Mouse (Mus musculus): Measurements from ENCODE around the gene Ttc33. TPM values are rescaled to one million over a fixed set of nuclear protein-coding genes. Genes with fewer than 3 reads are reported as not detected.

The Ttc33 gene
- polyA plus RNA-seq, 1 experiment, result 3.0 TPM

DNA sequence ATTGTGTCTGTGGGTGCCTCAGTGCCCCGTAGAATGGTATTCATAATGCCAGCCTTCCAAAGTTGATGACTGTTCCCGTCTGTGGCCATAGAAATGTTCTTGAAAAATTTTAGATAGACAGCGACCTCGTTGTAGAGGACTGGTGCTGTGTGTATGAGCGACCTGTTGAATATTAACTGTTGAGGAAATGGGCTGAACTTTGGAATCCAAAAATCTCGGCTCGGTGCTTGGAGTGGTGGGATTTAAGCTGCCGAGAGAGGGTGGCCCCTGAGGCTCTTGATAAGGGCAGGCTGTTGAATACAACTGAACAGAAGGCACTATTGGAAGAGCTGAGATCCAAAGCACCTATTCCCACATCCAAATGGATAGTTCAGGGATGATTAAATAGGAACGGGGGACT, 30.7 kb upstream of the Ttc33 start:
- no peak overlapping the region for H3K27ac ChIP-seq (ENCODE audit: insufficient read depth, low read length)

DNA sequence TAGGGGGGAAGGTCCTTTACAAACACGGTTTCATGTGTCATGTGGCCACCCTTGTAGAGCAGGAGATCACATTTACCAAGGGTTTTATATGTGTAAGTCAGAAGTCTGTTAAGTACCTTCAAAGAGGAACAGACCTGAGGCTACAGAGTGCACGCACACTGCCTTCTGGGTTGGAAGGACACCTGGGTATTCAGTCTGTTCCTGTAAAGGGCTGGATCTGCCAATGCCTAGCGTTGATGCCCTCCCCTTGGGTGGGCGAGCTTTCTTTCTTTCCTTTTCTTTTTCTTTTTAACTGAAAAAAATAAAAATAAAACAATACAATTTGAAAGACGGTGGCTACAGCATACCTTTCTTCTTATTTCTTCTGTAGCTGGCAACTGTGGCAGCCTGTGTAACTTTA, 30.2 kb upstream of the Ttc33 start:
- TF ChIP-seq CTCF (IDR thresholded peaks at IDR 0.05; ENCODE audit: extremely low read depth, insufficient read depth, insufficient read length, insufficient replicate concordance) (no peak), POLR2A (IDR thresholded peaks at IDR 0.05; ENCODE audit: low read depth, low read length) (no peak)
- Histone ChIP-seq H3K4me3 (ENCODE audit: extremely low read depth, insufficient read depth, insufficient read length) (no peak overlapping the region), H3K27ac (ENCODE audit: insufficient read depth, low read length) (no peak overlapping the region), H3K4me1 (ENCODE audit: control insufficient read depth, insufficient read depth, insufficient read length) (no peaks in the 10 kb centered on the region), H3K27me3 (ENCODE audit: control insufficient read depth, insufficient read depth, low read length) (no peaks in the 10 kb centered on the region), H3K36me3 (ENCODE audit: control insufficient read depth, insufficient read depth, low read length) (no peaks in the 10 kb centered on the region)
- DNase-seq (ENCODE audit: low read depth in 1 of 2, low spot score in 2 of 2), result no peak
- 78% methylated on average over 5 of the region's 5 CpGs for WGBS

More for the DNA sequence above, 30.7 kb upstream of the Ttc33 start:
- Histone ChIP-seq H3K27me3 (ENCODE audit: control insufficient read depth, insufficient read depth, low read length) (no peaks in the 10 kb centered on the region), H3K36me3 (ENCODE audit: control insufficient read depth, insufficient read depth, low read length) (no peaks in the 10 kb centered on the region), H3K4me1 (ENCODE audit: control insufficient read depth, insufficient read depth, insufficient read length) (no peaks in the 10 kb centered on the region), H3K4me3 (ENCODE audit: extremely low read depth, insufficient read depth, insufficient read length) (no peak overlapping the region)
- DNase-seq (ENCODE audit: low read depth in 1 of 2, low spot score in 2 of 2), result no peak
- TF ChIP-seq CTCF (IDR thresholded peaks at IDR 0.05; ENCODE audit: extremely low read depth, insufficient read depth, insufficient read length, insufficient replicate concordance), result no peak
- TF ChIP-seq POLR2A (IDR thresholded peaks at IDR 0.05; ENCODE audit: low read depth, low read length), result no peak
- WGBS, result 96% methylated on average over 9 of the region's 9 CpGs

DNA sequence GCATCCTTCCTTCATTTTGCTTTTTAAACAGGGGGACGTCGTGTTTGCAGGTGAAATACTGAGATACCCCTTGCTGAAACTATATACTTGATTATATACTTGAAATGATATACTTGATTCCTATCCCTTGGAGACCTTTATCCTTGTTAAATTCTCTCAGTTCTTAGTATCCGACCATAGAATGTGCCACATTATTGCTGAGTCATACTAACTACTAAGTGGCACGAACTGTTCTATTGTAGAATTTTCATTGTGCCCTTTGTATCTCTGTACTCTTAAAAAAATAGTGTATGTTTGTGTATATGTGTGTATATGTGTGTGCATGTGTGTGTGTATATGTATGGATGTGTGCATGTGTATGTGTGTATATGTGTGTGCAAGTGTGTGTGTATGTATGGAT, 29.0 kb upstream of the Ttc33 start:
- Histone ChIP-seq H3K27ac (ENCODE audit: insufficient read depth, low read length) (no peak overlapping the region), H3K36me3 (ENCODE audit: control insufficient read depth, insufficient read depth, low read length) (peaks cover 2% of the 10 kb centered on the region; the same call in 1 of the 2 replicates), H3K4me3 (ENCODE audit: extremely low read depth, insufficient read depth, insufficient read length) (no peak overlapping the region), H3K27me3 (ENCODE audit: control insufficient read depth, insufficient read depth, low read length) (no peaks in the 10 kb centered on the region), H3K4me1 (ENCODE audit: control insufficient read depth, insufficient read depth, insufficient read length) (no peaks in the 10 kb centered on the region)
- no peak for TF ChIP-seq POLR2A (IDR thresholded peaks at IDR 0.05; ENCODE audit: low read depth, low read length)
- TF ChIP-seq CTCF (IDR thresholded peaks at IDR 0.05; ENCODE audit: extremely low read depth, insufficient read depth, insufficient read length, insufficient replicate concordance), result no peak
- 78% methylated on average over 4 of the region's 4 CpGs for WGBS
- DNase-seq (ENCODE audit: low read depth in 1 of 2, low spot score in 2 of 2), result no peak

DNA sequence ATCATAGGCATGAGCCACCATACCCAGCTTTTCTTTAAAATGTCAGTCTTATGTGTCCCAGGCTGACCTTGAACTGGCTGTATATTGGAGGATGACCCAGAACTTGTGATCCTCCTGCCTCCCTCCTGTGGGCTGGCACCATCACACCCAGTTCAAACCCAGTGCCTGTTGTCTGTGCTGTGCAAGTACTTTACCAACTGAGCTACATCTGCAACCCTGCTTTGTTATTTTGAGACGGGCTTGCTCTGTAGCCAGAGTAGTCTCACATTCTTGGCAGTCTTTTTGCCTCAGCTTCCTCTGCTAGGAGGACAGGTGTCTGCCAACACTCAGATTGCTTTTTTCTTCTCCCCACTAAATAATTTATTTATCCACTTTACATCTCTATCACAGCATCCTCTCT, 27.9 kb upstream of the Ttc33 start:
- no peak overlapping the region for H3K27ac ChIP-seq (ENCODE audit: insufficient read depth, low read length)
- H3K27me3 ChIP-seq (ENCODE audit: control insufficient read depth, insufficient read depth, low read length), result no peaks in the 10 kb centered on the region
- TF ChIP-seq CTCF (IDR thresholded peaks at IDR 0.05; ENCODE audit: extremely low read depth, insufficient read depth, insufficient read length, insufficient replicate concordance), result no peak
- TF ChIP-seq POLR2A (IDR thresholded peaks at IDR 0.05; ENCODE audit: low read depth, low read length), result no peak
- H3K36me3 ChIP-seq (ENCODE audit: control insufficient read depth, insufficient read depth, low read length), result peaks cover 2% of the 10 kb centered on the region; the same call in 1 of the 2 replicates
- no peak for DNase-seq (ENCODE audit: low read depth in 1 of 2, low spot score in 2 of 2)
- no peaks in the 10 kb centered on the region for H3K4me1 ChIP-seq (ENCODE audit: control insufficient read depth, insufficient read depth, insufficient read length)
- no peak overlapping the region for H3K4me3 ChIP-seq (ENCODE audit: extremely low read depth, insufficient read depth, insufficient read length)
- WGBS, result 84% methylated on average over 1 of the region's 1 CpGs

DNA sequence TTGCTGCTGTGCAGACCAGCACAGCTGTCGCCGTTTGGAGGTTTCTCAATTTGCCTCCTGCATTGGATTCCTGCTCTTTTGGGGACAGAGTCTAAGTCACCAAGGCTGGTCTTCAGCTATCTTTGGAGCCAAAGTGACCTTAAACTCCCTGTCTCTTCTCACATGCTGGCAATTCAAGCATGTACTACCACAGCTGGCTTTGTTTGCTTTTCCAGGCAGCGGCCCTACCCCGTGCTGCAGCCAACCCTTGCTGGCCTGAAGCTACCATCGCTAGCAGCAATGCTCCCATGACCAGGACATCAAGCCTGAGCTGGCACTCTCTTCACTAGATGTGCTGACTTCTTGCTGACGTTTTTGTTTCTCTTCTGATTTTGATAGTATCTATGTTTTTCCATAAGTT, 26.5 kb upstream of the Ttc33 start:
- Histone ChIP-seq H3K27ac (ENCODE audit: insufficient read depth, low read length) (no peak overlapping the region), H3K4me1 (ENCODE audit: control insufficient read depth, insufficient read depth, insufficient read length) (no peaks in the 10 kb centered on the region), H3K36me3 (ENCODE audit: control insufficient read depth, insufficient read depth, low read length) (peaks cover 8% of the 10 kb centered on the region), H3K4me3 (ENCODE audit: extremely low read depth, insufficient read depth, insufficient read length) (no peak overlapping the region), H3K27me3 (ENCODE audit: control insufficient read depth, insufficient read depth, low read length) (no peaks in the 10 kb centered on the region)
- TF ChIP-seq POLR2A (IDR thresholded peaks at IDR 0.05; ENCODE audit: low read depth, low read length) (no peak), CTCF (IDR thresholded peaks at IDR 0.05; ENCODE audit: extremely low read depth, insufficient read depth, insufficient read length, insufficient replicate concordance) (no peak)
- WGBS, result 91% methylated on average over 6 of the region's 6 CpGs
- no peak for DNase-seq (ENCODE audit: low read depth in 1 of 2, low spot score in 2 of 2)

DNA sequence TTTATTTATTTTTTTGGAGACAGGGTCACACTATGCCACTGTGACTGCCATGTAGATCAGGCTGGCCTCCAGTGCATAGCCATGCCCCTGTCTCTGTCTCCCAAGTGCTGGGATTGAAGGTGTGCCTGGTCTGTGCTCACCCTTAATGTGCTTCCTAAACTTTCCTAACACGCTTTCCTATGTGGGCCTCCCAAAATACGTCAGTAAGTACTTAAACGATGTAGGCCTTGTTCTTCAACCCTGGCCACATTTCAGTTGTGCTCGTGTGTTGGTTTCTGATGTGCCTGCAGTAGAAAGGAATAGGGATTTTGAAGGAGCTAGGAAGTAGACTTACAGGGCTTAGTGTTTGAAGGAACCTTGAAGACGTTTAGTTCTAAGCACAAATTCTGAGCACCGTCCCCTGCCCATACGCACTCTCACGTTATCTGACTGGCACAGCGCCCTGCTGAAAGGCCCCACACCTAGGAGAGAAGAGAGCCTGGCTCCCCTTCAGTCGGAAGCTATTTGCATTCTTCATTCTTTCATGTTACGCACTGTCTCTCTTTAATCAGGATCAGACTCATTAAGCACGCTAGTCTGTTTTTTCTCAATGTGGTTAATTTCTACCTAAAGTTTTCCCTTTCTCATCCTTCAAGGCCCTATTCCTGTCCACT, 20.1 kb upstream of the Ttc33 start:
- TF ChIP-seq POLR2A (IDR thresholded peaks at IDR 0.05; ENCODE audit: low read depth, low read length) (no peak), CTCF (IDR thresholded peaks at IDR 0.05; ENCODE audit: extremely low read depth, insufficient read depth, insufficient read length, insufficient replicate concordance) (no peak)
- H3K27me3 ChIP-seq (ENCODE audit: control insufficient read depth, insufficient read depth, low read length), result no peaks in the 10 kb centered on the region
- H3K4me3 ChIP-seq (ENCODE audit: extremely low read depth, insufficient read depth, insufficient read length), result no peak overlapping the region
- 92% methylated on average over 12 of the region's 12 CpGs for WGBS
- peaks cover 28% of the 10 kb centered on the region for H3K36me3 ChIP-seq (ENCODE audit: control insufficient read depth, insufficient read depth, low read length)
- no peak for DNase-seq (ENCODE audit: low read depth in 1 of 2, low spot score in 2 of 2)
- no peaks in the 10 kb centered on the region for H3K4me1 ChIP-seq (ENCODE audit: control insufficient read depth, insufficient read depth, insufficient read length)
- no peak overlapping the region for H3K27ac ChIP-seq (ENCODE audit: insufficient read depth, low read length)

DNA sequence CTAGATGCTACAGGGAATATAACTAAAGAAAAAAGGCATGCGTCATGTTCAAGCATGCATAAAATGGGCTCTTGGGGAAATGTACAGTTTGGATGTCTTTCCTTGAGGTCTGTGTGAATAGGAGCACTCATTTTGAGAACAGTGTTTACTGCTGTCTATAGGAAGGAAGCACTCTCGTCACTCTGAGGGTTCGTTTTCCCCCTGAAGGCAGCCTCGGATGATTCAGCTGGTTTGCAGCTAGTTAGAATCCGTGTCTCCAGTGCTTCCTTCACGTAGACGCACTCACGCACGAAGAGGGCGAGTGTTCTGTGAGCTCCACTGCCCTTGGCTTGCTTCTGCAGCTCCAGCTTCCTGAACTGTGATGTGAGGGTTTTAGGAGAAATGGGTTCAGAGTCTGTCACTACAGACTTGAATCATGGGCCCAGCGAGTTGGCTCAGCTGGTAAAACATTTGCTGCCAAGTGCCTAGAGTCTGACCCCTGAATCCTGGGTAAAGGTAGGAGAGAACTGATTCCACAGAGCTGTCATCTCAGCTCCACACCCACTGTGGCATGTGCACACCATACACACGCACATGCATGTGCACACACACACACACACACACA, 12.0 kb upstream of the Ttc33 start:
- H3K4me3 ChIP-seq (ENCODE audit: extremely low read depth, insufficient read depth, insufficient read length), result no peak overlapping the region
- TF ChIP-seq POLR2A (IDR thresholded peaks at IDR 0.05; ENCODE audit: low read depth, low read length) (no peak), CTCF (IDR thresholded peaks at IDR 0.05; ENCODE audit: extremely low read depth, insufficient read depth, insufficient read length, insufficient replicate concordance) (no peak)
- WGBS, result 52% methylated on average over 12 of the region's 12 CpGs
- no peaks in the 10 kb centered on the region for H3K4me1 ChIP-seq (ENCODE audit: control insufficient read depth, insufficient read depth, insufficient read length)
- H3K36me3 ChIP-seq (ENCODE audit: control insufficient read depth, insufficient read depth, low read length), result peaks cover 33% of the 10 kb centered on the region
- no peak overlapping the region for H3K27ac ChIP-seq (ENCODE audit: insufficient read depth, low read length)
- no peak for DNase-seq (ENCODE audit: low read depth in 1 of 2, low spot score in 2 of 2)
- no peaks in the 10 kb centered on the region for H3K27me3 ChIP-seq (ENCODE audit: control insufficient read depth, insufficient read depth, low read length)

Measured in spleen, adult 2 months (tissue).